Mouse (Mus musculus): Measurements from ENCODE around the gene Wdr70.

The Wdr70 gene

DNA sequence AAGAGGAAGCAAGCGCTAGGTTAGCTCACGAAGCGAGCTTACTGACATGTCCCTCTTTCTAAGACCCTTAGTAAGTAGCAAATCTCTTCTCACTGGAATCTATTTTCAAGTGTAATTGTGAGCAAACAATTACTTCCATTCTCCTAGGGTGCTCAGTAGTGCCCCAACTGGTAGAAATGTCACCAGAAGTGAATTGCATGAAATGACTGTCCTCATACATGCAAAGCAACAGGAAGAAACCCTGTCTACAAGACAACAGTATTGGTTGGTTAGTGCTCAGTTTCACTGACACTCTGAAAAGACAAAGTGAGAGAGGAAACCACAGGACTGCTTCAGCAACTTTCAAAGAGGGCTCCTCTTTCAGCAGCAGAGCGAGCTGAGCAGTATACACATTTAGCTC lies 173.6 kb downstream of the Wdr70 start:
- peak in 1 of 2 experiments; percentile 4 for DNase-seq

DNA sequence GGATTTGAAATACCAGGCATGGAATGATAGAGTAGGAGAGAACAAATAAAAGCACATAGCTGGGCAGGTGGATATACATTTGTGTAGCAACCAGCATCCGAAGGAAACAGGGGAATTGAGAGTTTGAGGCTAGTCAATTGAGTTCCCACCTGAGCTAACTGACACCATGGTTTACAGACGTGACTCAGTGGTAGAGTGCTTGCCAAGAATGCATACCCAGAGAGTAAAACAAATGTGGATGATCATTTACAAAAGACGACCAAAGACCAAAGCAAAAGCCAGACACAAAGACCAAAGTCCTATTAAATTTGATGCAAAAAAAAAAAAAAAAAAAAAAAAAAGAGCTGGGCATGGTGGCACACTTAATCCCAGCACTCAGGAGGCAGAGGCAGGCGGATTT lies 175.7 kb downstream of the Wdr70 start:
- peak; percentile 12 to 24 for DNase-seq

DNA sequence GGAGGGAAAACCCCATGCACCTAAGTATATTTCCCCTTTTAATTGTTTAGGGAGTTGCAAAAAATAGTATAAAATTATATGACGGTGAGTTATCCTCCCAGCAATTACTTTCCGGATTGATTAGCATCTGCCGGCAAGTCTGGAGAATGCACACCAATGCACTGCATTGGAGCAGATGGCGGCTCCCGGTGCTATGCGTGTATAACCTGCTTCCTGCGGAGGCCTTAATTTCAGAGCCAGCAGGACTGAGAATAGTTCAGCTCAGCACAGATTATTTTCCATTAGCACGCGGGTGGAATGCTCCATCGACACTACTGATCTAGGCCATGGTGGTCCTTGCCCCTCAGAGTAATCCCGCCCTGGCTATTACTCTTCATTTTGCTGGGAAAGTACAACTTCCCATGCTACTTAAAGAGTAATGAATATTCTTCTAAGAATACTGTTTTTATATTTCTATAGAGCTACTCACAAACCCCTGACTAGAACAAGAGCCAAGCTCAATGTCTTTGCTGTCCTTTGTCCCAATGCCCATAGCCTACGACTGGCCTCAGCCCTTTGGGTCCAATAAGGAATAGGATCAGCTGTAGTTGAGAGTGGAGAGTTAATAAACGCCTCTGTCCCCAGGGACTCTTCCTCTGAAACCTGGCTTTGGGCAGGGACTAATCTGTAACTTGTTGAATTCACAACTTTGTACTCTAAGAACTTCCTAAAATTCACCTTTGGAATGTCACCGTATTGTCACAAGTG lies 176.5 kb downstream of the Wdr70 start:
- no peak for DNase-seq

DNA sequence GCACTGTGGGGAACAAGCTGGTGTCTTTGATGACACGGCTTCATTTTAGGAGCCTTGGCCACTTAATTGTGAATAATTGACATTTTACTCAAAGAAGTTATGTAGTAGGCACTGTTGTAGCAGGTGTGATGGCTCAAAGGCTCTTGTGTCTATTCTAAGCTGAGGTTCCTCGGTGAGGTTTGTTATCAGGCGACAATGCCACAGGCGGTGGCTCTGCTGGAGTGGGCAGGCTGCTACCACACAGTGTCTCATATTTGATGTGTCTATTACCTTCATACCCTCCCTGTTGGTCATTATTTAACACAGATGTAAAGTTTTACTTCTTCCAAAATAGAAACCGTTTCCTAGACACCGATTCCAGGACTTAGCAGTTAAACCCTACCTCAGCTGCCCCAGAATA lies 177.9 kb downstream of the Wdr70 start:
- DNase-seq = no peak

DNA sequence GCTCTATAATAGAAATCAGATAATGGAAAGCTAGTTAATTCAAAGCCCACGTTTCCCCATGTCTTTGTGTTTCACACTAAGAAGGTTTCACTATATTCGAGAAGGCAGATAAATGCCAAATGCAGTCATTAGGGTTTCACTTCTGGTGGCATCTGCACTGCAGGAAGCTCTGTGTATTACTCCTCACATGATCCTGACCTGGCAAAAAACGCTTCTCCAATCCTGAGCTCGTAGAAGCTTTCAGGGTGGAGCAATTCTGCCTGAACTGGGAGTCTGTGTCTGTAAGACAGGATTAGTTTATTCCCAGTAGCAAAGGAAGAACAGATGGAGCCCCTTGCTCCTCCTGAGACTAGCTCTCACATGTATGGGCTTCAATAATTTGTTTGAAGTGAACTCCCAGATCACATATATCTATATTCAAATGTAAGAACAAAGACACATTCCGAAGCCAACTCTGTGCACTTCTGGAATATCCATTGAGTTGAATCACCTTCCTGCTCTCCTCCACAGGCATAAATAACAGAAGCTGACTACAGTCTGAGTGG lies 192.4 kb downstream of the Wdr70 start:
- DNase-seq = no peak

DNA sequence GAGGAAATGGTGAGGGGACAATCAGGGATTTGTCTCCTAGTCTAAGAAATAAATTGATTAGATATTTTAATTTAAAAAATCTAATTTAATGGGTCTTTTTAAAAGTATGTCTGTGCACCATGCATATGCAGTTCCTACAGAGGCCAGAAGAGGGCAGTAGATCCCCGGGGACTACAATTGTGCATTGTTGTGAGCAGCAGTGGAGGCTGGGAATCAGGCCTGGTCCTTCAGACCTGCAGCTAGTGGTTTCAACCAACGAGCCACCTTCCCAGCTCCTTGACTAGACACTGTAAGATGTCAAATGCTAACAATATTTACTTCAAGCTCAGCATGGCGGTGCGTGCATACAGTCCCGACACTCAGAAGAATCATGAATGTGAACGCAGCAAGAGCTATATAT lies 199.7 kb downstream of the Wdr70 start:
- peak in 1 of 2 experiments; percentile 25 for DNase-seq

DNA sequence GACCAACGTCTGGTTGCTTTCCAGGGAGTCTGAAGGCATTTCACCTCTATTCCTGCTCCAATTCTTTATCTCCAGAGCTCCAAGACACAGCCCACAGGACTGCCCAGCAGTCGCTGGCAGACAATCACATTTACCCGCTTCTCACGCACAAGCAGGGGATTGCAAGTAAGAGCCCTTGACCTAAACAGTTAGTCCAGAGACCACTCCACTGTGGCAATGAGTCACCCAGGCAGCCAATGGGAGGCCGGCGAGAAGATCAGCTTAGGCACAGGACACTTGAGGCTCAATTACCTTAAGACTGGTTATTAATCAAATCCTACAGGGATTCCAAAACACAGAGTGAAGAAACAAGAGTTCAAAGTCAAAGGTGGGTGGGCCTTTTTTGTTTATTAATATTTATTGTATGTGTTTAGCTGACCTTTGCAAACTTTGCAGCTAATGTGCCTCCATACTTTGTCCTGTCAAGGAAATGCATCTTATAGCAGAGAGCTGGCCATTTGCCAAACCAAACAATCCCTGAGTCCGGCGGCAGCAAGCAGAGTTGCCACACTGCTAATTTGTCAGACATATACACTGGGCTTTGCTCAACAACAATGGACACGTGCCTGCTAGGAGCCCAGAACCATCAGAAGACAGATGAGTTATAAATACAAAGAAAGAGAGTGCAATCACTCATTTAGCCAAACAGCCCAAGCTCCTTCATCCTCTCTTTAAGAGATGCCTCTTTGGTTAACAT lies 207.3 kb downstream of the Wdr70 start:
- no peak for DNase-seq

DNA sequence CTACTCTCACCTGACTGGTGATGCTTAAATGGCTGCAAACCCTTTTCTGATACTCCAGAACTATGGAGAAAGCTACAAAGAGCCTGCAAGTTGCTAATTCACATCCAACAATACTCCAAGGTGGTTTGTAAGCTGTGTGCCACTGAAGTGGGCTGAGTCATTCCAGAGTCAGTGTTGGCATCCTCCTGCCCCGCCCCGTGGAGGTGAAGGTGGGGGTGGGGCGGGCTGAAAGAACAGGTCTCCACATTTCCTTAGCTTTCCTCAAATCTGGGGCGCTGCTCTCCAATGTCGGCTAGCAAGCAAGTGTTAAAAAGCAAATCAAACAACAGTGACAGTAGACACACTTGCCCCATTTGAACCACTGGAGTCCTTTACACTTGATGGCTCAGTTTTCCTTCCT lies 208.7 kb downstream of the Wdr70 start:
- DNase-seq = no peak

DNA sequence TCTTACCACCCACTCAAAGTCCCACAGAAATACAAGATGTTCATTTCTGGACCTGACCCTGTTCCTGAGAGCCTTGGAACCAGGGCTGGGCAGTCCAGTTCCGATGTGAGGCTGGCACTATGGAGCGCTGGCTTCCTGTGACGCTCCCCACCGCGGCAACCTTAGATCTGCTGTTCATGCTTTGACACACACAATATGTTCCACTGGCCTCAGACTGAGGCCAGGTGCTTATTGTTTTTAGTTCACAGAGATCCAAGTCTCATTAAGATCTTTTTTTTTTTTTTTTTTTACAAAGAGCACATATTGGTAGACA lies 209.7 kb downstream of the Wdr70 start:
- DNase-seq = no peak

DNA sequence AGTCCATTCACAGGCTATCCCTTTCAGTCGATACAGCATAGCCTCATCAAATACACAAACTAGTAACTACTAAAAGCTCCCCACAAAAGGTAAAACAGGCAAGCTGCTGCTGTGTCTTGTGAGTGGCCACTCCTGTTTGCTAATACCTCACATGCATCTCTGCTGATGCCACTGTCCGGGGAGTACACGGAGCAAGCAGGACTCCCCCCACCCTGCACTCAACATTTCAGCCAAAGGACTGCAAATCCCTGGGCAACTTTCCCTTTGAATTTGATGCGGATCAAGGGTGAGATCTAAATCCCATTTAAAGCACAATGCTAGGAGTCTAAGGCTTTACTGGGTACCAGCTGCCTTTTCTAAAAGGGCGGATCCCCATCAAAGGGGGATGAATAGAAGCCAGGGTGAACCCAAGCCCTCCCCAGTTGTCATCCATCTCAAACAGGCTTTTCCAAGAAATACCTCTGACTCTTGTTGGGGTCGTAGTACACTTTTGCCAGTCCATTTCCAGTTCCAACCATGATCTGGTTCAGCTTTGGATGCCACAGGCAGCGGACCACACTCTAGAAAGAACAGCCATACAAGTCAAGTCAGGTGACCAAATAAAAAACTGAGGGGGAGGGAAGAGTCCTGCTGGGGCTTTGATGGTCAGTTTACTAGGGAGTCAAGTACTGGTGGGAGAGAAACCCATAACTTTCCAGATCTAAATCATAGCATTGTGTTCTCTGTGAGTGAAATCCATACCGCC lies 210.2 kb downstream of the Wdr70 start:
- DNase-seq = no peak

DNA sequence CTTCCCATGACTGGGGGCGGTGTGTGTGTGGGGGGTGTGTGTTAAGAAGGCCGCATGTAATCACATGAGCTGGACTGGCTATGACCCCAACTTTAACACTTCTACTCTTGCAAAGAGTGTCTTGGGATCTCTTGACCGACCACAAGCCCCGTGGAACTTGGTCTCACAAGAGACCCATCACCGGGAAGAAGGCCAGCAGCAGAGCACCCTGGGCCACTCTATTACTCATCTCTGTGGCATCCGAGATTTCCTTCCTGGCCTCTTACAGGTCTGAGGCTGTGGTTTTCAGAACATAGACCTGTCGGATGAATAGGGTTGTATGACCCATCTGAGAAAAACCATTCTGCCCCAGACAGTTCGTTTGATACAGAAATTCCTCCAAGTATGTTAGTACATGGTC lies 212.4 kb downstream of the Wdr70 start:
- no peak for DNase-seq

DNA sequence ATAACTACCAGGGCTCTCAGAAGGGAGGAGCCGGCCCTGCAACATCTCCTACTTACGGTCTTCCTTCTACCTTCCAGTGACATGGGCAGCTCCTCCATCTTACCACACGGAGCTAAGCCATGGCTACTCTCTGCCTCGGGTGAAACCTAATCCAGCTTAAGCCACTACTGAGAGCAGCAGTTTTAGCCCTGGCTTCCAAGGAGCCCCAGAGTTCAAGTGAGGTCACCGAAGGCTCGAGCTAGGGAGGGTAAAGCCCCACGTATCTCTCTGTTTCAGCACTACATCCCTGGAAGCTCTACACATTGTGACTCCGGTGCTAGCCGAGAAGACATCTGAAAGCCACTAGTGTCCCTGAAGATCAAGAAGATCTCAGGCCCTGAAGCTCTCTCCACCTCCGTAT lies 213.9 kb downstream of the Wdr70 start:
- no peak for DNase-seq

DNA sequence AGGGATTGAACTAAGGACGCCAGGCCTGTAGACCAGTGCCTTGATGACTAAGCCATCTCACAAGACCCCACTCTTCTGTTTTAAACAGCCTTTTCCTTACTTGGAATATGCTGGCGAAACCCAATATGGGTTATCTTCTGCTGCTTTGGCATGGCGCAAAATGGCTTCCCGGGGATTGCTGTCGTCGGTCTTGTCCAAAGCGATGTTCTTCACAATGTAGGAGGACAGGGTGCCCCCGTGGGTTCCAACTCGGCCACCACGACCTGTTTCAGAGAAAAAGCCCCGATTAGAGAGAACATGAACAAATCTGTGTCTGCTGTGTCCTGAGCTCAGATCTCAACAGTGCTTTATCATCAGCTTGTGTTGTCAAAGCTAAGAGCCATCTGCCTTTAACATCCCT lies 214.8 kb downstream of the Wdr70 start:
- no peak for DNase-seq

DNA sequence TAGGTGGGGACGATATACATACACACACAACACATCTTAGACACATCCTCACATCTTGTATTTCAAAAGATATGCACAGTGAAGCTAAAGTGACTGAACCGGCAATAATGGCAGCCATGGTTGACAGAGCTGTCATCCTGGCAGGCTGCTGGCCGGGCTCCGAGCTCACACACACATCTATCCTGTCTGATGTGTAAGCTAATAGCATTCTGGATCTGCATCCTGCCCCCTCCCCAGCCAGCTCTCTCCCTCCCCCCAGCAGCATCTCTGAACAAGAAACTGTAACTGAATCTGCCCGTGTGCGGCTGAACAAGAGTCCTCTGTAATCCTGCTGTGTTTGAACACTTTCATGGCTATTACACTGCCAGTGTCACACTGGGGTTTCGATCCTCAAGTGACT lies 219.1 kb downstream of the Wdr70 start:
- DNase-seq = no peak

DNA sequence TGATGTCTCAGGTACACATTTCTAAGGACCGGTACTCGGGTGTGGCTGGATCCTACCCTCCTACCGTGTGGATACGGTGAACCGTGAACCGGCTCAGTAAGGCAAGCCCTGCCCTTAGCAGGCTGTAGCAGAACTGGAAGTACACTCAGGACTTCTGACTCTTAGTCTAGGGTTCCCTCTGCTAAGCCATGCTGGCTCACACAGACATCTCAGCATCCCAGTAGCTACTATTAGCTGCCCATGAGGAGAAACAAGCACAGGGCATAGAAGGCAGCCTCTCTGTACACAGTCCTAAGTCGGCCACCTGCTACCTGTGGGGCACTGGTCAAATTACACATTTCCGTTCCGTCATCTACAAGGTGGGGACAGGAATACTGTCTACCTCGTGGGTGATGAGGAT lies 220.1 kb downstream of the Wdr70 start:
- no peak for DNase-seq

DNA sequence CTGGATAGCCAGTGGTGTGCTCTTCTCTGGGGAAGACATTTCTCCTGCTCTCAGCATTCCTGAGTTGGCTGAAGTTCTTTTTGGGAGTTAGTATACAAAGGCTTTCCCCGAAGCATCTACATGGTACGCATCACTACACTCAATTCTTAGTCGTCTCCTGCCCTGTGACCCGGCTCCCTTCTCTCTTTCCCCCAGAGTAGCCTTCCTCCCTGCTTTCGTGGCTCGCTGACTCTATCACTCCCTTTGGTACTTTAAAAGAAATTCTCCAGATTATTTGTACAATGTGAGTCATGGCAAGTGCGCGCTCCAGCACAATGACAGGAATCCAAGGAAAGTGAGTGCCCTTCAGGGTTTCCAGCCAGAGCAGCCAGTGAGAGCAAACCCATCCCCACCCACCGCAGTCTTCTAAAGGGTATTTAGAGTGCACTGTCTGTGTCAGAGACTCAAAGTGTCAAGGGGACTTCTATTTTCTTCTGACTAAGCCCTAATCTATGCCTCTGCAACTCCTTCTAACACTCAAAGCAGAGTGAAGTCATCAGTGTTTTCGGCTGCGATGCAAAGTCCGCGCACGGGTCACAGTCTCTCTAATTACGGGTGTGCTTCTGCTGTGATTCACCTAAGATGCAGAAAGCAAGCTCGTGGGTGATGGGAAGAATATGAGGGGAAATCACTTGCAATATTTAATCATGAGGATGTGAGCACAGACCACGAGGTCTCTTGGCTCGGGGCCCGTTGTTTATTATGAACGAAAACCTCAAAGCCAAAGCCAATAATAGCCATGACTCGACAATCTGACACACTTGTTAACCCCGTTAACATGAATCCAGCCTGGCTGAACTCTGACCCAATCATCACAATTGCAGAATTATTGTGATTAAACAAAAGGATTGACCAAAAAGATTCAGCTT lies 221.2 kb downstream of the Wdr70 start:
- DNase-seq = peak; percentile 3 to 31

DNA sequence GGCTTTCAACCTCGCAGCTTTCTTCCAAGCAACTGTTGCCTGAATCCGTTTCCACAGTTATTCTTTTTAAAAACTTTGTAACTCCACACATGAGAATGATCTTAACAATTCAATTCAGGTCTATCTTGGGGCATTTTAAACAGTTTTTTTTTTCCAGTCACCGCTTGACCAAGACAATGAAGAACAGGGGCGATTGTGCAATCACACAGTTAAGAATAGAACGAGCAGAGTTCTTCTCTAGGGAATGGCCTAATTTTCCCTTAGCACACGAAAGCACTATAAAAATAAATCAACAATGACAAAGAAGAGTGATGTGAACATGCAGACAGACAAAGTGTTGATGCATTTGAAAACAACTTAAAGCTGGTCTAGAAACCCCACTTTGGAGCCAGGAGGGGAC lies 223.1 kb downstream of the Wdr70 start:
- no peak for DNase-seq

DNA sequence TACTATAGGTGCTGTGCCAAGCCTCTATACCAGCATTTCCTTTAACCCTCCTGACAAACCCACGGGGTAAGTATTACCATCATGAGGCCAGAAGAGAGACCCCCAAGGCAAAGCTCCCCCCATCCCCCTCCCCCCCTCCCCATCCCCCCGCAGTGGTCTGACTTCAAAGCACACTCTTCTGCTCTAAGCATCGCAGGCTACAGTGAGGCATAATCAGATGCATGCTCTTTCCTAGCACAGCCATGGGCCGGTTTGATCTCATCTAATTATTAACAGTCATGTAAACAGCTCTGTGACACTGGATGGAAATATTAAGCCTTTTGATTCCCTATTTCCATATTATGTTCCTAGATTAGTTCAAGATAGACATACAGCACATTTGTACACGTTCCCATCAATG lies 226.5 kb downstream of the Wdr70 start:
- no peak for DNase-seq

DNA sequence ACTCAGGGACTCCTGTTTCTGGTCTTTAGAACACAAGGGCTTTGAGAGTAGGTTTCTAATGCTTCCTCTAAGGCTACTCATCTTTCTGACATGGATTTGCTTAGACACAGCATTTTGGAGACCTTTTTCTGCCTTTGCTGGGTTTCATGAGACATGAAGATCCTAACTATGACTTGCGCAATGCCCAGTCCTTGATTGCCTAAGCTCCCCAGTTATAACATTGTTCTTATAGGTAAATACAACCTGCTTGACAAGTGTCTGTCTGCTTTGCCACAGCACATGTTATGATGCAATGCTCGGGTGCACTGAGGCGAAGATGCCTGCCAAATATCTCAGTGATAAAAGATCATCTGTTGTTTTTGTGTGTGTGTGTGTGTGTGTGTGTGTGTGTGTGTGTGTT lies 233.7 kb downstream of the Wdr70 start:
- no peak for DNase-seq

DNA sequence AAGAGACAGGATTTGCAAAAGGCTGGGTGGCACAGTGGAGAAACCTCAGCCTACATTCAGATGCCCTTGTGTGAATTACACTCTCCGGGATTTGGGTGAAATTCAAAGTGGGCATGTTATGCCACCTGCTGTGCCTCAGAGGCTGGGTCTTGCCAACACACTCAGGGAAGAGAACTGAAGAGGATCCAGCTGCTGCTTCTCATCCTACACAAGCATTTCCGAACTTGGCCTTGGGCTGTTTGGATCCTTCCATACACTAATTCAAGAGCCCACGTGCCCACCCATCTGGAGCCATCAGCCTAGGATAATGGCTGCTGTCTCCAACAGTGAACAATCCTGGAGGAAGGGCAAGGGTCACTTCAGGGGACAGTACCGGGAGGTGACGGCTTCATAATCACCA lies 235.7 kb downstream of the Wdr70 start:
- DNase-seq = no peak

DNA sequence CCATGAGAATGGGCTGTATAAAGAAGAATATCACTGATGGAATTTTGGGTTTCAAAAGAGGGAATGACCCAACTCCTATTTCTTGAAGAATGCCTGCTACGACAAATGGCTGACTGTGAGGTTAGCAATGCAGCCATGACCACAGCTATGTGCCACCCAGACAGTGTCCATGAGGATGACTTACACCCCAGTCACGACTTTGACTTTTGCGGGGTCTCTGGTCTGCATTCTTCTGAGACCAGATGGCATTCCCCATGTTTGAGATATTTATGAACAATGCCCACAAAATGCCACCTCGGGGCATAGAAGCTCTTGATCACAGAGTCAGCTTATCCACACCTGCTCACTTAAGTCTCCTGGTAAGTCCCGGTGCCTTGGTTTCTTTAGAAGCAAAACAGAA lies 236.1 kb downstream of the Wdr70 start:
- DNase-seq = no peak

DNA sequence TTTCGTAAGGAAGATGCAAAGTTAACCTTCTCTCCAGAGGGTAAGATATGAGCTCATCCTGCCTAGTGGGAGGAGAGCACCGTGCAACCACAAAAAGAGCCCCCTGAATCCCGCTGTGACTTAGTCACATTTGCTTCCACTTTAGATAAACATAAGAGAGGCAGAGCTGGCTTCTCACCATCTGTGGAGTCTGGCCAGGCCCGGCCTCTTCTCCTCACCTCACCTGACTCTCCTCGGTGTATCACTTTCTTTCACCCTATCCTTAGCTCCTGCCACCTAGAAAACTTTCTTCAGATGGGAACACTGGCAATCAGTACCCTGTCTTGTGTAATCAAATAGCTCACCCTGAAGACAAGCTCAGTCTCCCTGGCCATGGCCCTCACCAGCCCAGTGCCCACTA lies 240.2 kb downstream of the Wdr70 start:
- no peak for DNase-seq

DNA sequence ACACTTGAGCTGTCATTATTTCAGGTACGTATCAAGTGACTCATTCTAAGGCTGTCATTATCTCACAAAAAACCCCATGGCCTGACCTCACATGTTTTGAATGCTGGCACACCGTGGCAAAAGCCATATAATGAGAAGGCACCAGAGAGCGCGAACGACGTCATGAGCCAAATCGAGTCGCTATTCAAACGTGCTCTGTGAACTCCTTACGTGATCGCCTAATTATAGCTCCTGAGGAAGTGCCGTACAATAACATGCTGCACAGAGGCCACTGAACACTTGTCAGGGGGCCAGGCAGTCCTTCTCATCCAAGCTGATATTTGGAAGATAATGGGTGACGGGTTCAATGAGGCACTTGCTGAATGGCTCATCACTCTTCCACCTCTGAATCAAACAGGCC lies 241.6 kb downstream of the Wdr70 start:
- no peak for DNase-seq
